Mouse (Mus musculus) layer of hippocampus, adult 2 months (tissue): ENCODE measurements around the gene Sav1. TPM values are rescaled to one million over a fixed set of nuclear protein-coding genes. Genes with fewer than 3 reads are reported as not detected.

ENCODE experiments used
- DNase-seq, 2 experiments: peaks; one replicate each; pipeline ENCODE4 v3.0.0; 2022; ENCODE audit warnings: low spot score in 2 of 2
- H3K27ac ChIP-seq: fragments of 200-600 bp; 2 replicates; pipeline ENCODE4 v1.8.1; 2022
- H3K4me3 ChIP-seq: fragments of 200-600 bp; 2 replicates; pipeline ENCODE4 v1.8.1; 2022; ENCODE audit warnings: mild to moderate bottlenecking
- CTCF ChIP-seq: fragments of 200-600 bp; conservative IDR thresholded peaks from 2 replicates; pipeline ENCODE4 v1.8.1; 2022; ENCODE audit warnings: antibody characterized with exemption, mild to moderate bottlenecking, moderate library complexity
- long read RNA-seq, 2 experiments: library from polyadenylated mRNA; stranded (forward); transcript quantifications; one replicate each; pipeline ENCODE4 v2.0.0; 2021; ENCODE audit warnings: borderline mapping rate in 2 of 2
- total RNA-seq, 2 experiments: library from RNA; stranded (reverse); gene quantifications; 2 replicates each; pipeline ENCODE4 v1.2.3; 2021

The Sav1 gene
- 10 to 100 TPM; 16.7 to 18.2 TPM for total RNA-seq
- long read RNA-seq, experiment 1, transcript Sav1-201 (5 exons, 2,524 nt) = major isoform, 6 of 13 reads
- long read RNA-seq, experiment 1, partial matches to known transcripts = 2 of 13 reads
- long read RNA-seq, experiment 1, other reads (novel, unspliced or antisense) = 5 of 13 reads
- long read RNA-seq, experiment 2, transcript Sav1-201 (5 exons, 2,524 nt) = major isoform, 12 of 15 reads
- long read RNA-seq, experiment 2, partial matches to known transcripts = 1 of 15 reads
- long read RNA-seq, experiment 2, other reads (novel, unspliced or antisense) = 0 of 15 reads

DNA sequence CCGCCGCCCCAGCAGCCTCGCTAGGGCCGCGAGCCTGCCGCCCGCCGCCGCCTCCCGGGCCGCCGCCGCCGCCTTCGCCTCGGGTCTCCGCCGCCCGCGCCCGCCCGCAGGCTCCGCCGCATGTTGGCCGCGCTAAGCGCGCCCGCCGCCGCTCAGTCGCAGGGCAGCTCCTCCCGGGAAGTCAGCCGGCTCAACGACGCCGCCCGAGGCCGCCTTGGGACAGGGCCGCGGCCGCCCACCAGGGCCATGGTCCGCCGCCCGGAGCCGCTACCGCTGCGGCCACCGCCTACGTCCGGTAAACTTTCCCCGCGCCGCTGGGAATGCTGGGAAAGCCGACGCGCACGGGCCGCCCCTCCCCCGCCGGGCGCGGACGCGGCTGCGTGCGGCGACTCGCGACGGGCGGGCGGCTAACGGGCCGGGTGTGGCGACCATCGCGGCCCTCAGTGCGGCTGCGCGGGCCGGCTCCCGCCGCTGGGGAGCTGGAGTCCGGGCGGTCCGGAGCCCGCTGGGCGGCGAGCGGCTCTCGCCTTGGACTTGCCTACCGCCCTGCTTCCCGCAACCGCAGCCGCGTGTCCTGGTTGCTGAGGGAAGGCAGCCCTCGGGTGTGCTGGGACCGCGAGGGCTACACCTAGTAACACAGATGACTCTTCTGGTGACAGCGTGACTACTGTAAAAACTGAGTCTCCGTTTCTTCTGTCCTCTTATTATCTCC, at the start of gene Sav1:
Gene Sav1, minus strand, starts transcription at position 217 of the 712 bp plus-strand sequence.
- peak within 1 kb of the TSS; percentile 91 for H3K27ac ChIP-seq
- H3K4me3 ChIP-seq = peak within 1 kb of the TSS; percentile 79
- TF ChIP-seq CTCF = peak; percentile 15
- DNase-seq = peak; percentile 73 to 85

DNA sequence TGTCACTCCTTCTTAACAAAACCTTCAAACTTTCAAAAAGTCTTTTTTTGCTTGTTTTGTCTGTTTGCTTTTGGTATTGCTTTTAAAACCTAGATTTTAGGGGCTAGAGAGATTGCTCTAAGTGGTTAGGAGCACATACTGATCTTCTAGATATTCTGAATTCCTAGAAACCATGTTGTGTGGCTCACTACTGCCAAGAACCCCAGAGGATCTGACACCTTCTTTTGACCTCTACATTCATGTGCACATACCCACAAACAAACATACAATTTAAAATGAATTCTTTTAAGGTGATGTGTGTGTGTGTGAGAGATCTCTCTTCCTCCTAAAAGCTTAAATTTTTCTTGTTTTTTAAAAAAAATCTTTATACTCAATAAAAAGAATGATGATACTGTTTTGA, 39.4 kb upstream of the Sav1 start:
- TF ChIP-seq CTCF = no peak

DNA sequence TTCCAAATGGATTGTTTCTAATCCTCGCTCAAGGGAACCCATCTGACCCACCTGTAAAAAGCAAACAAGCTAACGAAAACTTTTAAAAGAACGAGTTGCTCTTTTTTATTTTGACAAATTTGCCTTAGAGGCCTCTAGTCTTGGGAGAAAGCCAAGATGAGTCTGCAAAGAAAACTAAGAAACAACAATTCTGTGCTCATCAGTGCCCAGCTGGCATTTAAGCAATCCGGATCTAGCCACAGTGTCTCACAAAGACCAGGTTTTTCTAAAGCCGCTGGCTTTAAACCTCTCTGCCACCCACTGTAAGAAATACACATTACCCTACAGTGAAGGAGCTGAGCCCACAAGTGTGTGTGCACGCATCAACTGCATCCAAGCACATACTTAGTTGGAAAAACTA, 38.6 kb upstream of the Sav1 start:
- Histone ChIP-seq H3K27ac (no peak overlapping the region), H3K4me3 (no peak overlapping the region)
- no peak for DNase-seq
- no peak for TF ChIP-seq CTCF

More for the DNA sequence above, 39.4 kb upstream of the Sav1 start:
- no peak for DNase-seq
- H3K4me3 ChIP-seq = no peak overlapping the region
- H3K27ac ChIP-seq = no peak overlapping the region

DNA sequence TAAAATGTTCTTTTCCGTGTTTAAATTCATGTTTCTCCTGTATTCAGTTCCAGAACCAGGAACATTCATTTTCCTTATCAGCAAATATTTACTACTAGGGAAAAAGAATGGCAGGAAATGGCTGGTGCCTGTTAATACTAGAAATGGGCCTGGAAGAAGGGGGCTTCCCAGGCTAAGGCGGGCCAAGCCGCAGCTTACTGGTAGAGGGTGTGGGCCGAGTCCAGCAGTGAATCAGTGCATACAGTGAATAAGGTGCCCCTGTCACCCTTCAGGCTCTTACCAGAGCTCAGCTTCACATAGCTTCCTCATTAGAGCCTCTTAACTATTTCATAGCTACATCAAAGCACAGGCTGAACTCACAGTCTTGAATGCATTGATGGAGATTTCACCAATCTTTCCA, 36.8 kb upstream of the Sav1 start:
- Histone ChIP-seq H3K4me3 (no peak overlapping the region), H3K27ac (no peak overlapping the region)
- TF ChIP-seq CTCF = no peak
- no peak for DNase-seq

DNA sequence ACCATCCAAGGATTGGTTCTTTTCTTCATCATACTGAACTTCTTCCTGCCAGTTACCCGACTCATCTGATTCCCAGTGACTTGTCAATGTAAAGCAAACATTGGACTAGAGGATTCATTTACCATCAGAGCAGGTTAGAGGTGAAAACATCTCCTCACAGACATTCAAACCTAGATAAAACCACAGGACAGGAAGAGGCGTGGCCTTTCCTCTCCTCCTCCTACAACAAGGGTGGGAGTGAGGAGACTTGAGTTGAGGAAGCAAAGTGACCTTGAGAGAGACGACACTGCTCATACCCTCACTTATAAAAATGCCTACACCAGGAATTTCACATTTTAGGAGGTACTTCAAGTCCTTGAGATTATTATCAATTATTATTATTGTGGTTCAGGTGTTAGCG, 31.4 kb upstream of the Sav1 start:
- no peak for DNase-seq
- no peak for TF ChIP-seq CTCF
- H3K4me3 ChIP-seq = no peak overlapping the region
- H3K27ac ChIP-seq = no peak overlapping the region

DNA sequence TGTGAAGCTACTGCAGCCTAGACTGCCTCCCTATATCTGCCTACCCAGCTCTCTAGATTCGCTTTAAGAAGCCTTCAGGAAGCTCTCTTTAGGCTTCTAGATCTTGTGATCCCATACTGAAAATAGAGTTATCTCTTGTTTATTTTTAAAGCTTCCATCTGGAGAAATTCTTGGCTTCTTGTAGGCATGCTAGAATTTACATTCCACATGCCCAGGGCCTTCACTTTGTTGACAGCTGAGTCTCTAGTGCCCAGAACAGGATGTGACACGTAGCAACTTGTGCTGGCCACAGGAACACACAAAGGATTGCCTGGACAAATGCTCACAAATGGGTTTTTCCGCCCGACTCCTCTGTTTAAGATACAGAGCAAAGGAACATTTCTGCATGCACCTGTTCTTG, 29.1 kb upstream of the Sav1 start:
- peak overlapping the region; percentile 33; the same call in 1 of the 2 replicates for H3K27ac ChIP-seq
- no peak for DNase-seq
- TF ChIP-seq CTCF = no peak
- no peak overlapping the region for H3K4me3 ChIP-seq

DNA sequence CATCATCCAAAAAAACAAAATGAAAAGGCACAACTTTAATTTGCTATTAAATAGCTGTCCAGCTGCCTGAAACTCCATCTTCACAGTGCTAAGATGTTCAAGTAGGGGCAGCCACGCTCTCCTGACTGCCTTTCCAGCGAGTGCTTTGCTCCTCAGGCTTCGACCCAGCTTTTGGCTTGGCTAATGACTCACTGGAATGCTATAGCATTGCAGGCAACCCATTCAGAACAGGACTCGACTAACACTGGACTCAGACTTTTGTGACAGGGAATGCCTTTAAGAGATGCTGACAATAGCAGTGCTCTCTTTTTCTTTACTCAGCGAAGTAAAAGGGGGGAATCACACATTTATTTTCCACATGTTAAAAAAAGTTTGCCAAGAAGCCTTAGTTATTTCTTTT, 24.9 kb upstream of the Sav1 start:
- no peak for DNase-seq
- TF ChIP-seq CTCF = no peak
- no peak overlapping the region for H3K4me3 ChIP-seq
- H3K27ac ChIP-seq = no peak overlapping the region

DNA sequence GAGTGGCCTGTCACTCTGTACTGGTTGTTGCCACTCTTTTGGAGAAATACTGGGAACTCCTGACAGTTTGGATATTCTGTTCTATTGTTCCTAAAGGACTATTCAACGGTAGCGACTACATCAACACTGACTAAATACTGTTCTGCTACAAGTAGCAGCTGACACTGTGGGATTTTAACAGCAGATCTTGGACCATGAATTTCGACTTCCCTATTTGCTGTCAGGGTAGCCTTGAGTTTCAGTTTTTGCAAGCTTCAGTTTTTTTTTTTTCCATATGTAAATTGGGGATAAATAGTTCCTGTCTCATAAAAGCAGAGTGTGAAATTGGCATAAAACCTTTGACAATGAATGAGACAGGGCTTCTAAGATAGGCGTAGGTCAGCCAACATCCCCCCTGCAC, 23.6 kb upstream of the Sav1 start:
- DNase-seq = no peak
- TF ChIP-seq CTCF = no peak
- H3K4me3 ChIP-seq = no peak overlapping the region
- no peak overlapping the region for H3K27ac ChIP-seq

DNA sequence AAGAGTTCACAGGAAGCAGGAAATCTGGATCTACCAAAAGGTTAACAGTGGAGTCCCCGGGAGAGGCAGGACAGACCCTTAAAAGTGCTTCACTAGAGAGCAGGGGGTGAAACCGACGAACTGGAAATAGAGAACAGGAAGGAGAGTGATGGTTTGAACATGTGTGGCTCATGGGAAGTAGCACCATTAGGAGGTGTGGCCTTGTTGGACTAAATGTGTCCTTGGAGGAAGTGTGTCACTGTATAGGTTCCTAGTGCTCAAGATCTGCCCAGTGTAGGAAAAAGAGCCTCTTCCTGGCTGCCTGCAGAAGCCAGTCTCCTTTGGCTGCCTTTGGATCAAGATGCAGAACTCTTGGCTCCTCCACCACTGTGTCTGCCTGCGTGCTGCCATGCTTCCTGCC, 18.3 kb upstream of the Sav1 start:
- DNase-seq = no peak
- no peak overlapping the region for H3K4me3 ChIP-seq
- H3K27ac ChIP-seq = no peak overlapping the region
- TF ChIP-seq CTCF = no peak

DNA sequence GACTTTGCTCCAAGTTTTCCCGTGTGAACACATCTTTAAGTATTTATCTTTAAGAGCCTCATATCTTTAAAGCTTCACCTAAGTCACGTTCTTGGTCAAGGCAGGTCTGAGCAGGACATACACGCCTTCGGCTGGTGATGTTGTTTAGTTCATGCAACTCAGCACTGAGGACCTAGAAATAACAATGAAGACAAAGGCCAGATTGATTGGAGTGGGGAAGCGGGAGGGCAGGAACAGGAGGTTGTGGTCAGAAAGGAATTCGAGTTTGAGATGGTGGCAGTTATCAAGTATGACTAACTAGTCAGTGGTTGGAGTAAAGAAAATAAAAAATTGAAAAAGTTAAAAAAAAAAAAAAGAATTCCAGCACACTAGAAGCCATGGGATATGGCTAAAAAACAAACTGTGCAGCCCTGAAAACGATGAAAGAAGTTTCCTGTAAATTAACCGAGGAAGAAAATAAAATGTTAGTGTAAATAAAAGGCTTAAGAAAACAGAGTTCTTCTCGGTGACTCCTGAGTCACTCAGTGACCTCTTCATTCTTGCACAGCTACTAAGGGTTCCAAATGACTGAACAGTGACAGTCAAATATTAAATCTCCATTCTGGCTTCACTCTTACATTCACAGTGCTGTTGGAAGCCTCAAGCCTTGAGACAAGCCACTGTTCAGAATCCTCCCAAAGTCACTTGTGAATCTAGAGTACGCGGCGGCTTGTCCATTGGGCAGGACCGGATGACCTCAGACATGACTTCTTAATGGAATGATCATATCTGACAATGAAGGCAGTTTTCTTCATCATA, 11.6 kb upstream of the Sav1 start:
- no peak for TF ChIP-seq CTCF
- Histone ChIP-seq H3K27ac (no peak overlapping the region), H3K4me3 (no peak overlapping the region)
- DNase-seq = no peak

DNA sequence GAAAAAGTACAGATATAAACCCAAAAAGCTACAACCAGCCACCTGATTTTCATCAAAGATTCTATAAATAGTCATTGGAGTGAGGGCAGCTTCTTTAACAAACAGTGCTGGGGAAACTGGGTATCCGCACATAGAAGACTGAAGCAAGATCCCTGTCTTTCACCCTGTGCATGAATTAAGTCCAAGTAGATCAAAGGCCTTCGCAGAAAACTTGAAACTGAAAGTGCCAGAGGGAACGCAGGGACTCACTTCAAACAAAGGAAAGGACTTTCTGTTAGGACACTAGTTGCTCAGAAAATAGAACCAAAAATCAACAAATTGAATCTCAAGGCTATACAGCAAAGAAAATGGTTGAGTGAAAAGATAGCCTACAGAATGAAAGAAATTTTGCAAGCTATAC, 8.6 kb upstream of the Sav1 start:
- Histone ChIP-seq H3K4me3 (no peak overlapping the region), H3K27ac (no peak overlapping the region)
- TF ChIP-seq CTCF = no peak
- no peak for DNase-seq

DNA sequence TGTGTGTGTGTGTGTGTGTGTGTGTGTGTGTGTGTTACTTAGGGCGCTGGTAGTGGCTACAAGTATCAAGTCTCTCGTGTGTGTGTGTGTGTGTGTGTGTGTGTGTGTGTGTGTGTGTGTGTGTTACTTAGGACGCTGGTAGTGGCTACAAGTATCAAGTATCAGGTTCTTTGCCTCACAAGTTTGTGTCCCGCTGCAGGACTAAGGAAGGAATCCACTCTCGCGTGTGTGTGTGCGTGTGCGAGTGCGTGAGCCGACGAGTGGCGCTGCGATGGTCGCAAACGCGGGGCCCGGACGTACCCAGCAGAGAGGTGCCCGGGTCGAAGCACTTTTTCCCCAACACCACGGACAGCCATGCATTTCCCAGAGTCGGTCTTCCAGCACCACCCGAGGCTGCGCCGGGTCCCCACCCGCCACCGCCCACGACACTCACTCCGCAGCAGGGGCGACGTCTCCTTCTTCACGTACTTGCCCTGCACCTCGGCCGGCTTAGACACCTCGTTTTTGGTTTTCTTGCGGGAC, 500 bp downstream of the Sav1 start:
- H3K27ac ChIP-seq = peak overlapping the region; percentile 91
- no peak for TF ChIP-seq CTCF
- peak in 1 of 2 experiments; percentile 12 for DNase-seq

DNA sequence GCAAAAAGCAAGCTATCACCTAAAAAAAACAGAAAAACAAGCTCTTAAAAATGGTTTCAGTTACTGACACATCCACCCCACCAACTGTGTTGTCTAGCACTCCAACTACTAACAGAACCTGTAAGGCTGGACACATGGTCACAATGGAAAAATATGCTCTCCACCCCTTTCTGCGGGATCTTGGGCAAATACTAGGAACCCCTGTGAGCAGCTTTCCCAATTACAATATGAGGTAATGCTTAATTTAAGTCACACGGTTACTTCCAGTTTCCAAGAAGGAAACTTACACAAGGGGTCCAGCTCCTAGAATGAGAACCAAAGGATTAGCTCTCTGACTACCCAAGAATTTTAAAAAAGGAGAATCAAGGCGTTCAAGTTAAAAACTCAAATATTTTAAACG, 1.3 kb downstream of the Sav1 start:
- peak overlapping the region; percentile 29; the same call in 1 of the 2 replicates for H3K4me3 ChIP-seq
- TF ChIP-seq CTCF = no peak

More for the DNA sequence above, 500 bp downstream of the Sav1 start:
- H3K4me3 ChIP-seq = peak overlapping the region; percentile 79

More for the DNA sequence above, 1.3 kb downstream of the Sav1 start:
- H3K27ac ChIP-seq = no peak overlapping the region
- DNase-seq = no peak
